Mouse (Mus musculus): Measurements from ENCODE around the gene Gm17018.
A peak's percentile ranks its signal among the peaks of the same experiment; 100 is the strongest.
"Not testable (repeated sequence)": the region's sequence is repeated elsewhere in the genome, so short reads cannot be mapped to it uniquely, and the experiment has no call there.

Gene Gm17018

GRCm38 (mm10) chr19:45560153-45560890, at the start of gene Gm17018, which contains the start of gene Poll:
Gene Gm17018, plus strand, starts transcription at chr19:45560615.
Gene Poll, minus strand, starts transcription at chr19:45560531.
- DNase-seq = peak; percentile 84 to 89

- DNase-seq = no peak
Measured at GRCm38 (mm10) chr19:45510680-45511079, 49.7 kb upstream of the Gm17018 start.

- DNase-seq = no peak
Measured at GRCm38 (mm10) chr19:45511406-45511805, 49.0 kb upstream of the Gm17018 start.

GRCm38 (mm10) chr19:45515341-45515740, 45.1 kb upstream of the Gm17018 start:
- no peak for DNase-seq

- DNase-seq = no peak
Measured at GRCm38 (mm10) chr19:45516264-45516663, 44.2 kb upstream of the Gm17018 start.

- no peak for DNase-seq
Measured at GRCm38 (mm10) chr19:45527382-45527781, 33.0 kb upstream of the Gm17018 start.

- DNase-seq = no peak
Measured at GRCm38 (mm10) chr19:45527931-45528534, 32.4 kb upstream of the Gm17018 start.

GRCm38 (mm10) chr19:45529294-45529693, 31.1 kb upstream of the Gm17018 start:
- no peak for DNase-seq

- DNase-seq = no peak
Measured at GRCm38 (mm10) chr19:45530200-45530995, 30.0 kb upstream of the Gm17018 start.

- DNase-seq = no peak
Measured at GRCm38 (mm10) chr19:45531554-45531953, 28.9 kb upstream of the Gm17018 start.

- DNase-seq = no peak
Measured at GRCm38 (mm10) chr19:45533617-45534016, 26.8 kb upstream of the Gm17018 start.

GRCm38 (mm10) chr19:45535214-45535735, 25.1 kb upstream of the Gm17018 start:
- DNase-seq = no peak

GRCm38 (mm10) chr19:45535929-45536328, 24.5 kb upstream of the Gm17018 start:
- DNase-seq = no peak

- peak; percentile 60 to 75 for DNase-seq
Measured at GRCm38 (mm10) chr19:45537505-45537904, 22.9 kb upstream of the Gm17018 start.

- no peak for DNase-seq
Measured at GRCm38 (mm10) chr19:45540657-45541408, 19.6 kb upstream of the Gm17018 start.

- peak; percentile 27 to 57 for DNase-seq
Measured at GRCm38 (mm10) chr19:45541409-45542041, 18.9 kb upstream of the Gm17018 start.

- no peak for DNase-seq
Measured at GRCm38 (mm10) chr19:45542061-45542460, 18.4 kb upstream of the Gm17018 start.

- peak in 1 of 2 experiments; percentile 32 for DNase-seq
Measured at GRCm38 (mm10) chr19:45544152-45544924, 16.1 kb upstream of the Gm17018 start.

- DNase-seq = peak; percentile 81 to 90
Measured at GRCm38 (mm10) chr19:45544925-45545321, 15.5 kb upstream of the Gm17018 start.

- not testable (repeated sequence) for DNase-seq
Measured at GRCm38 (mm10) chr19:45548196-45548595, 12.2 kb upstream of the Gm17018 start.
